Mouse (Mus musculus): ENCODE measurements around the gene Taok3. TPM values are rescaled to one million over a fixed set of nuclear protein-coding genes. Genes with fewer than 3 reads are reported as not detected.

Taok3 gene
- total and polyA plus RNA-seq, 3 experiments, result 8.3 to 35.0 (median 17.4) TPM

GRCm38 (mm10) chr5:117147187-117148095 is 27.5 kb downstream of the Taok3 start (continued):
- no peak for TF ChIP-seq USF1 (IDR thresholded peaks at IDR 0.05; ENCODE audit: low read depth, low read length)

DNA sequence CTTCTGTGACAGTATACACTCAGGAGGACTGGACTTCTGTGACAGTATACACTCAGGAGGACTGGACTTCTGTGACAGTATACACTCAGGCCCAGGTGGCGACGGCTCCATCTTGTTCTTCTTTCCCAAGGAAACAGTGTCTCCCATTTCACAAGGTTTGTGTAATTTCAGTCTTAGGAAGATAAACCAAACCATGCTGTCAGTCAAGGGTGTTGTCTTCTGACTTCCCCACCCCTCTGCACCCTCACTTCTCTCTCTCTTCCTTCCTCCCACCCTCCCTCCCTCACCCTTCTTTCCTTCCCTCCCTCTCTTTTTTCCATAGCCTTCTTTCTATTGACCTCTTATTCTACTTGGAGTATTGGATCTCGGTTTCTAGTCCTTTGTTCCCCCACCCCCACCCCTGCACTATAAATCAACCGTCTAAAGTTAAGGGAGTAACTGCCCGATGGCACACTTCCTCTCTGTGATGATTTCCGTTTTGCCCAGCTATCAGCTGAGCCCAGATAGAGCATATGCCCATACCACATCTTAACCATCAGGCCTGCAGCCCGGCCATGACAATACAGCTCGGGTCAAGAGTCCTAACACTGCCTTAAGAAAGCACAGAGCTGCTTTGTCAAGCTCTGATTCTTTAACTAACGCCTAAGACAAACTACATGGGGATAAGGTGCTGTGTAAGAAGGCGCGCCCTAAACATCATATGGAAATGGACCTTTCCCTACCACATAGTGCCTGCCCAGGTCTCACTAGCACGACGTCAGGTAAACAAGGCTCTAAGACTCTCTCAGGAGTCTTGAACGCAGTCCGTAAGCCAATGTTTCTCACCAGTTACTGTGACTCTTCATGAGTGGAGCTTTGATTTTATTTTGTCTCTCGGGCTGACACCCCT is 29.4 kb downstream of the Taok3 start:
- dilution Hi-C loops (cut with MboI; ENCODE audit: extremely low pct_ligation_motif_present, extremely low pct_unique_long_range_greater_than_20kb, low sequenced_read_pairs), result no loop called here

DNA sequence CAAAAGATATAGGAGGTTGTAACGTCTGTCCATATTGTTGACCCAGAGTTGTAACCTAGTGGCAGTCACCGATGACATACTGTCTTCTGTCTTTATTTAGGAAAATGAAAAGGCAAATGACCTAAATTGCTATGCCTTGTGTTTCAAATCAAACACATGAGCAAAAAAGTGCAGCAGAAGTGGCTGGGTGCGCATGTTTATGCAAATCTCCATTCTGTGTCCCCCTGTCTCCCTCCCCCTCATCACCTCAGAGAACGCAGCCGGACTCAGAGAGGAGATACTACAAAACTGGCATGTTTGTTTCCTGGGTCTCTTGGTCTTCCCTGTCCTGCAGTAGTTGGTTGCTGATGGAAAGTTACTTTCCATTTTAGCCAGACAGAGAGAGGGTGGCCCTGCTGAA is 30.1 kb downstream of the Taok3 start:
- Histone ChIP-seq H3K79me2 (replicated peaks; ENCODE audit: control insufficient read depth, extremely low read depth, insufficient read depth, poor library complexity, severe bottlenecking) (peaks cover 28% of the 10 kb centered on the region), H3K27ac (ENCODE audit: insufficient read depth, low read depth) (peak overlapping the region; percentile 77; the same call in 1 of the 2 replicates), H3K36me3 (replicated peaks in 1 of 2; ENCODE audit: control insufficient read depth in 1 of 2, insufficient read depth in 1 of 2, low read length in 1 of 2) (peaks cover 2 to 59% of the 10 kb centered on the region in 2 experiments), H3K4me2 (ENCODE audit: insufficient read depth, low read depth, poor library complexity, severe bottlenecking) (peak overlapping the region; percentile 86), H3K9me3 (replicated peaks; ENCODE audit: low read length) (peaks cover 24% of the 10 kb centered on the region), H3K27me3 (replicated peaks) (no peaks in the 10 kb centered on the region), H3K4me1 (ENCODE audit: control insufficient read depth in 1 of 2, insufficient read depth in 2 of 2) (peaks cover 13 to 45% of the 10 kb centered on the region in 2 experiments), H3K9ac (ENCODE audit: insufficient read depth, low read depth) (0 out of 2 replicates have a peak overlapping the region, but pooled peaks have one; percentile 40), H3K4me3 (replicated peaks in 1 of 3; ENCODE audit: low read depth in 2 of 3, low read length in 2 of 3, poor library complexity in 1 of 3) (no peak overlapping the region)
- dilution Hi-C loops (cut with MboI; ENCODE audit: extremely low pct_ligation_motif_present, extremely low pct_unique_long_range_greater_than_20kb, low sequenced_read_pairs), result no loop called here
- in situ Hi-C loops (cut with MboI; ENCODE audit: low pct_ligation_motif_present, low pct_unique_long_range_greater_than_20kb, low sequenced_read_pairs), result no loop called here
- DNase-seq (ENCODE audit: extremely low read depth), result peak; percentile 55
- TF ChIP-seq BHLHE40 (IDR thresholded peaks at IDR 0.05; ENCODE audit: low read depth, low read length) (peak; percentile 52; the same call in 1 of the 2 replicates), ZC3H11A (IDR thresholded peaks at IDR 0.05; ENCODE audit: low read depth, low read length) (no peak), MAZ (IDR thresholded peaks at IDR 0.05; ENCODE audit: low read depth, low read length) (no peak), RCOR1 (conservative IDR thresholded peaks at IDR 0.05; ENCODE audit: low read depth, low read length) (no peak), EP300 (IDR thresholded peaks at IDR 0.05; ENCODE audit: low read length) (0 out of 2 replicates have a peak, but pooled peaks have one; percentile 28), ETS1 (conservative IDR thresholded peaks at IDR 0.05; ENCODE audit: low read depth, low read length) (no peak; the same call in 1 of the 2 replicates), HCFC1 (IDR thresholded peaks at IDR 0.05; ENCODE audit: low read depth, low read length) (no peak), USF2 (conservative IDR thresholded peaks at IDR 0.05; ENCODE audit: low read depth, low read length) (no peak), ZKSCAN1 (IDR thresholded peaks at IDR 0.05; ENCODE audit: borderline replicate concordance, low read depth, low read length) (no peak), E2F4 (IDR thresholded peaks at IDR 0.05; ENCODE audit: insufficient replicate concordance, low read depth, low read length) (no peak), JUN (IDR thresholded peaks at IDR 0.05; ENCODE audit: insufficient read depth, low read depth, low read length) (no peak), KAT2A (IDR thresholded peaks at IDR 0.05; ENCODE audit: insufficient replicate concordance, low read length) (no peak), MYC (IDR thresholded peaks at IDR 0.05; ENCODE audit: low read depth, low read length) (no peak), MEF2A (IDR thresholded peaks at IDR 0.05; ENCODE audit: borderline replicate concordance, low read depth, low read length) (no peak), ELF1 (IDR thresholded peaks at IDR 0.05; ENCODE audit: low read depth, low read length) (no peak), NRF1 (IDR thresholded peaks at IDR 0.05; ENCODE audit: low read depth, low read length) (peak; percentile 56; the same call in 1 of the 2 replicates), UBTF (IDR thresholded peaks at IDR 0.05; ENCODE audit: low read depth, low read length) (no peak), ZNF384 (IDR thresholded peaks at IDR 0.05; ENCODE audit: low read depth, low read length) (no peak), CHD2 (IDR thresholded peaks at IDR 0.05; ENCODE audit: low read length) (peak; percentile 24; the same call in 1 of the 2 replicates), CHD1 (IDR thresholded peaks at IDR 0.05; ENCODE audit: low read depth, low read length) (no peak), MAX (IDR thresholded peaks at IDR 0.05; ENCODE audit: low read length) (no peak)

More for the DNA sequence above, 29.4 kb downstream of the Taok3 start:
- no peak for TF ChIP-seq UBTF (IDR thresholded peaks at IDR 0.05; ENCODE audit: low read depth, low read length)
- TF ChIP-seq ZKSCAN1 (IDR thresholded peaks at IDR 0.05; ENCODE audit: borderline replicate concordance, low read depth, low read length), result no peak
- TF ChIP-seq MXI1 (IDR thresholded peaks at IDR 0.05; ENCODE audit: low read depth, low read length), result no peak
- no peak for TF ChIP-seq ELF1 (IDR thresholded peaks at IDR 0.05; ENCODE audit: low read depth, low read length)
- no peak for TF ChIP-seq POLR2A (IDR thresholded peaks at IDR 0.05; ENCODE audit: low read depth, low read length)
- no peak for TF ChIP-seq GABPA (IDR thresholded peaks at IDR 0.05; ENCODE audit: insufficient replicate concordance, low read depth, low read length)
- no peak for TF ChIP-seq SIN3A (IDR thresholded peaks at IDR 0.05; ENCODE audit: low read length)
- TF ChIP-seq CHD2 (IDR thresholded peaks at IDR 0.05; ENCODE audit: low read length), result peak; percentile 45; the same call in 1 of the 2 replicates
- peak overlapping the region; percentile 86 for H3K4me2 ChIP-seq (ENCODE audit: insufficient read depth, low read depth, poor library complexity, severe bottlenecking)
- H3K27ac ChIP-seq (ENCODE audit: insufficient read depth, low read depth), result peak overlapping the region; percentile 77
- peaks cover 24% of the 10 kb centered on the region for H3K9me3 ChIP-seq (replicated peaks; ENCODE audit: low read length)
- H3K4me1 ChIP-seq (ENCODE audit: control insufficient read depth in 1 of 2, insufficient read depth in 2 of 2), result peaks cover 13 to 48% of the 10 kb centered on the region in 2 experiments
- peaks cover 32% of the 10 kb centered on the region for H3K79me2 ChIP-seq (replicated peaks; ENCODE audit: control insufficient read depth, extremely low read depth, insufficient read depth, poor library complexity, severe bottlenecking)
- H3K36me3 ChIP-seq (replicated peaks in 1 of 2; ENCODE audit: control insufficient read depth in 1 of 2, insufficient read depth in 1 of 2, low read length in 1 of 2), result peaks cover 4 to 60% of the 10 kb centered on the region in 2 experiments
- H3K27me3 ChIP-seq (replicated peaks), result no peaks in the 10 kb centered on the region
- in situ Hi-C loops (cut with MboI; ENCODE audit: low pct_ligation_motif_present, low pct_unique_long_range_greater_than_20kb, low sequenced_read_pairs), result no loop called here
- H3K4me3 ChIP-seq (replicated peaks in 1 of 3; ENCODE audit: low read depth in 2 of 3, low read length in 2 of 3, poor library complexity in 1 of 3), result no peak overlapping the region
- H3K9ac ChIP-seq (ENCODE audit: insufficient read depth, low read depth), result peak overlapping the region; percentile 40; the same call in 1 of the 2 replicates
- no peak for DNase-seq (ENCODE audit: extremely low read depth)
